Mouse (Mus musculus) gastrocnemius, postnatal 25 days (tissue): ENCODE data around the gene Rbfox1. TPM values are rescaled to one million over a fixed set of nuclear protein-coding genes. Genes with fewer than 3 reads are reported as not detected.

Source experiments
- DNase-seq: peaks from one replicate; pipeline ENCODE4 v3.0.0; 2022
- total RNA-seq, 2 experiments: library from RNA; stranded (reverse); gene quantifications; 1 replicate in 1 of 2; 2 replicates in 1 of 2; pipeline ENCODE4 v1.2.3; 2021

Gene Rbfox1
- total RNA-seq, 2 experiments from 2014 or later: 146 to 174 TPM

- DNase-seq: no peak
These were observed 347.8 kb downstream of the Rbfox1 start for GRCm38 (mm10) chr16:6232966-6233365.

- no peak for DNase-seq
These were observed 356.2 kb downstream of the Rbfox1 start for GRCm38 (mm10) chr16:6241393-6241792.

GRCm38 (mm10) chr16:6242468-6242867 is 357.3 kb downstream of the Rbfox1 start:
- no peak for DNase-seq

- no peak for DNase-seq
These were observed 362.4 kb downstream of the Rbfox1 start for GRCm38 (mm10) chr16:6247569-6247968.

GRCm38 (mm10) chr16:6264557-6264956 is 379.4 kb downstream of the Rbfox1 start:
- DNase-seq: no peak

- no peak for DNase-seq
These were observed 380.5 kb downstream of the Rbfox1 start for GRCm38 (mm10) chr16:6265610-6266009.

GRCm38 (mm10) chr16:6271596-6272370 is 386.6 kb downstream of the Rbfox1 start:
- DNase-seq: no peak

GRCm38 (mm10) chr16:6283496-6283895 is 398.3 kb downstream of the Rbfox1 start:
- DNase-seq: no peak

GRCm38 (mm10) chr16:6284317-6284716 is 399.2 kb downstream of the Rbfox1 start:
- no peak for DNase-seq

- no peak for DNase-seq
These were observed 402.5 kb downstream of the Rbfox1 start for GRCm38 (mm10) chr16:6287699-6288098.

GRCm38 (mm10) chr16:6300112-6300511 is 415.0 kb downstream of the Rbfox1 start:
- no peak for DNase-seq

- DNase-seq: no peak
These were observed 417.9 kb downstream of the Rbfox1 start for GRCm38 (mm10) chr16:6303082-6303481.

GRCm38 (mm10) chr16:6309940-6310339 is 424.8 kb downstream of the Rbfox1 start:
- DNase-seq: no peak

GRCm38 (mm10) chr16:6310744-6311678 is 425.9 kb downstream of the Rbfox1 start:
- no peak for DNase-seq

GRCm38 (mm10) chr16:6313689-6314088 is 428.5 kb downstream of the Rbfox1 start:
- DNase-seq: no peak

GRCm38 (mm10) chr16:6324832-6325231 is 439.7 kb downstream of the Rbfox1 start:
- no peak for DNase-seq

GRCm38 (mm10) chr16:6331400-6331939 is 446.3 kb downstream of the Rbfox1 start:
- DNase-seq: no peak

GRCm38 (mm10) chr16:6333273-6333672 is 448.1 kb downstream of the Rbfox1 start:
- DNase-seq: no peak

- DNase-seq: no peak
These were observed 462.9 kb downstream of the Rbfox1 start for GRCm38 (mm10) chr16:6348103-6348502.

GRCm38 (mm10) chr16:6348581-6349241 is 463.6 kb downstream of the Rbfox1 start:
- DNase-seq: no peak

GRCm38 (mm10) chr16:6349381-6349780 is 464.2 kb downstream of the Rbfox1 start:
- DNase-seq: no peak

GRCm38 (mm10) chr16:6350256-6350655 is 465.1 kb downstream of the Rbfox1 start:
- DNase-seq: no peak
